Mouse (Mus musculus) liver, embryonic 16.5 days (tissue): ENCODE measurements around the gene Aknad1. TPM values are rescaled to one million over a fixed set of nuclear protein-coding genes. Genes with fewer than 3 reads are reported as not detected.

Source experiments
- ATAC-seq: fragments of 200-750 bp; cut with Nextera tagmentation; 2 replicates; pipeline ENCODE4 v1.8.0; 2017; ENCODE audit warnings: low read depth, mild to moderate bottlenecking, moderate number of reproducible peaks, moderate library complexity
- H3K27ac ChIP-seq: fragments of 300-500 bp; sonication (generic); 2 replicates; pipeline ENCODE4 v1.5.1; 2014; ENCODE audit warnings: mild to moderate bottlenecking, low read length
- H3K27me3 ChIP-seq: fragments of 300-500 bp; sonication (generic); 2 replicates; pipeline ENCODE4 v1.6.1; 2014; ENCODE audit warnings: low read depth, low read length, mixed read lengths; ENCODE audit not compliant: control insufficient read depth, insufficient read depth
- H3K36me3 ChIP-seq: fragments of 300-500 bp; sonication (generic); 2 replicates; pipeline ENCODE4 v1.6.1; 2014; ENCODE audit warnings: mild to moderate bottlenecking; ENCODE audit not compliant: control insufficient read depth, insufficient read depth
- H3K4me1 ChIP-seq: fragments of 300-500 bp; sonication (generic); 2 replicates; pipeline ENCODE4 v1.6.1; 2014; ENCODE audit warnings: low read depth, low read length, mixed read lengths; ENCODE audit not compliant: control insufficient read depth
- H3K4me2 ChIP-seq: fragments of 300-500 bp; sonication (generic); 2 replicates; pipeline ENCODE4 v1.6.1; 2014; ENCODE audit warnings: low read depth, low read length, mixed read lengths
- H3K4me3 ChIP-seq: fragments of 300-500 bp; sonication (generic); 2 replicates; pipeline ENCODE4 v1.5.1; 2014; ENCODE audit warnings: low read depth, mild to moderate bottlenecking, low read length
- H3K9ac ChIP-seq: fragments of 300-500 bp; sonication (generic); 2 replicates; pipeline ENCODE4 v1.6.1; 2014; ENCODE audit warnings: low read depth, low read length
- H3K9me3 ChIP-seq: fragments of 300-500 bp; sonication (generic); replicated peaks from 2 replicates; pipeline ENCODE4 v1.6.1; 2016; ENCODE audit warnings: low read length; ENCODE audit not compliant: control insufficient read depth
- WGBS: fragments of 180-500 bp; shearing (Covaris S2); extraction: QIAGEN DNeasy Blood & Tissue Kit; methylation state at CpG from one replicate; pipeline ENCODE4 v1.1.7; 2014; ENCODE audit not compliant: insufficient replicate concordance; 5-methylcytosine and 5-hydroxymethylcytosine counted together
- polyA plus RNA-seq: library from polyadenylated mRNA; unstranded; fragments of >200 nt; fragmentation: Nextera tagmentation; extraction: Ambion mirVana; gene quantifications from 2 replicates; pipeline ENCODE4 v1.2.1, GENCODE M21; 2015

The Aknad1 gene
- polyA plus RNA-seq, 1 experiment from 2014 or later, result 0.51 TPM

- Histone ChIP-seq H3K9ac (no peak overlapping the region), H3K9me3 (no peaks in the 10 kb centered on the region), H3K4me3 (no peak overlapping the region), H3K27ac (0 out of 2 replicates have a peak overlapping the region, but pooled peaks have one; percentile 48), H3K4me2 (peak overlapping the region; percentile 37), H3K36me3 (no peaks in the 10 kb centered on the region), H3K27me3 (no peaks in the 10 kb centered on the region), H3K4me1 (peaks cover 36% of the 10 kb centered on the region)
- peak; percentile 82 for ATAC-seq
- WGBS, result 69% methylated on average over 4 of the region's 4 CpGs
Measured at GRCm38 (mm10) chr3:108714837-108715236, 24.6 kb upstream of the Aknad1 start.

- Histone ChIP-seq H3K27me3 (no peaks in the 10 kb centered on the region), H3K4me1 (peaks cover 41% of the 10 kb centered on the region), H3K27ac (peak overlapping the region; percentile 29; the same call in 1 of the 2 replicates), H3K4me2 (peak overlapping the region; percentile 36), H3K9me3 (no peaks in the 10 kb centered on the region), H3K36me3 (no peaks in the 10 kb centered on the region), H3K9ac (no peak overlapping the region), H3K4me3 (no peak overlapping the region)
- 25% methylated on average over 3 of the region's 3 CpGs for WGBS
- no peak for ATAC-seq
Measured at GRCm38 (mm10) chr3:108717896-108718502, 21.5 kb upstream of the Aknad1 start.

- Histone ChIP-seq H3K9me3 (no peaks in the 10 kb centered on the region), H3K4me3 (no peak overlapping the region; the same call in 1 of the 2 replicates), H3K36me3 (no peaks in the 10 kb centered on the region), H3K4me2 (peak overlapping the region; percentile 78), H3K4me1 (peaks cover 39% of the 10 kb centered on the region), H3K27me3 (no peaks in the 10 kb centered on the region), H3K9ac (no peak overlapping the region), H3K27ac (peak overlapping the region; percentile 66)
- no peak for ATAC-seq
- WGBS, result 61% methylated on average over 2 of the region's 2 CpGs
Measured at GRCm38 (mm10) chr3:108719357-108719756, 20.1 kb upstream of the Aknad1 start.

- Histone ChIP-seq H3K4me3 (peak overlapping the region; percentile 93), H3K9ac (no peak overlapping the region), H3K4me1 (peaks cover 39% of the 10 kb centered on the region), H3K9me3 (no peaks in the 10 kb centered on the region), H3K27ac (peak overlapping the region; percentile 66), H3K27me3 (no peaks in the 10 kb centered on the region), H3K36me3 (no peaks in the 10 kb centered on the region), H3K4me2 (peak overlapping the region; percentile 78)
- WGBS, result 59% methylated on average over 3 of the region's 3 CpGs
- no peak for ATAC-seq
Measured at GRCm38 (mm10) chr3:108719761-108720160, 19.7 kb upstream of the Aknad1 start.

- 0 out of 2 replicates have a peak, but pooled peaks cover 2% of the 10 kb centered on the region for H3K9me3 ChIP-seq
- peak; percentile 0; the same call in 1 of the 2 replicates for ATAC-seq
- no peaks in the 10 kb centered on the region for H3K27me3 ChIP-seq
- WGBS, result 2% methylated on average over 44 of the region's 44 CpGs
- peaks cover 36% of the 10 kb centered on the region for H3K4me1 ChIP-seq
- H3K9ac ChIP-seq, result peak overlapping the region; percentile 99
- peak overlapping the region; percentile 78 for H3K4me2 ChIP-seq
- H3K27ac ChIP-seq, result peak overlapping the region; percentile 88
- no peaks in the 10 kb centered on the region for H3K36me3 ChIP-seq
- peak overlapping the region; percentile 93 for H3K4me3 ChIP-seq
Measured at GRCm38 (mm10) chr3:108721076-108721991, 18.1 kb upstream of the Aknad1 start.

GRCm38 (mm10) chr3:108722036-108722872, 17.2 kb upstream of the Aknad1 start, which contains the start of gene Gpsm2:
TSS of gene Gpsm2 (minus strand) at chr3:108722309.
- no peaks in the 10 kb centered on the region for H3K27me3 ChIP-seq
- ATAC-seq, result peak; percentile 97
- WGBS, result 6% methylated on average over 48 of the region's 53 CpGs

GRCm38 (mm10) chr3:108726413-108726812, 13.0 kb upstream of the Aknad1 start:
- H3K4me3 ChIP-seq, result no peak overlapping the region
- H3K27me3 ChIP-seq, result no peaks in the 10 kb centered on the region
- no peak overlapping the region for H3K27ac ChIP-seq
- no peak overlapping the region for H3K4me2 ChIP-seq
- H3K9me3 ChIP-seq, result 0 out of 2 replicates have a peak, but pooled peaks cover 2% of the 10 kb centered on the region
- no peak overlapping the region for H3K9ac ChIP-seq
- 67% methylated on average over 7 of the region's 7 CpGs for WGBS
- H3K36me3 ChIP-seq, result no peaks in the 10 kb centered on the region
- no peak for ATAC-seq
- peaks cover 15% of the 10 kb centered on the region for H3K4me1 ChIP-seq

More at GRCm38 (mm10) chr3:108722036-108722872, 17.2 kb upstream of the Aknad1 start, which contains the start of gene Gpsm2:
- H3K4me2 ChIP-seq, result peak within 1 kb of the TSS; percentile 83
- peaks cover 36% of the 10 kb centered on the region for H3K4me1 ChIP-seq
- H3K27ac ChIP-seq, result peak within 1 kb of the TSS; percentile 88
- H3K9me3 ChIP-seq, result 0 out of 2 replicates have a peak, but pooled peaks cover 2% of the 10 kb centered on the region
- peak within 1 kb of the TSS; percentile 93 for H3K4me3 ChIP-seq
- H3K36me3 ChIP-seq, result no peaks in the 10 kb centered on the region
- H3K9ac ChIP-seq, result peak within 1 kb of the TSS; percentile 99

GRCm38 (mm10) chr3:108727344-108727743, 12.1 kb upstream of the Aknad1 start:
- Histone ChIP-seq H3K9me3 (0 out of 2 replicates have a peak, but pooled peaks cover 2% of the 10 kb centered on the region), H3K4me3 (no peak overlapping the region), H3K36me3 (no peaks in the 10 kb centered on the region), H3K4me2 (no peak overlapping the region), H3K27ac (no peak overlapping the region), H3K27me3 (no peaks in the 10 kb centered on the region), H3K9ac (no peak overlapping the region), H3K4me1 (peaks cover 15% of the 10 kb centered on the region)
- no peak for ATAC-seq
